Mouse (Mus musculus) small intestine, adult 2 months (tissue): Measurements from ENCODE around the gene Mrps25.

Experiments
- CTCF ChIP-seq: fragments of 200-500 bp; IDR thresholded peaks from 2 replicates; pipeline ENCODE4 v1.5.1; 2012; ENCODE audit warnings: low read depth, mild to moderate bottlenecking, control low read depth, inconsistent platforms, low read length, moderate library complexity, mixed read lengths; ENCODE audit not compliant: insufficient replicate concordance, insufficient read length; ENCODE audit errors: extremely low read depth
- POLR2A ChIP-seq: fragments of 200-500 bp; IDR thresholded peaks from 2 replicates; pipeline ENCODE4 v1.6.1; 2012; ENCODE audit warnings: low read depth, mild to moderate bottlenecking, control low read depth, inconsistent platforms, low read length, moderate library complexity

DNA sequence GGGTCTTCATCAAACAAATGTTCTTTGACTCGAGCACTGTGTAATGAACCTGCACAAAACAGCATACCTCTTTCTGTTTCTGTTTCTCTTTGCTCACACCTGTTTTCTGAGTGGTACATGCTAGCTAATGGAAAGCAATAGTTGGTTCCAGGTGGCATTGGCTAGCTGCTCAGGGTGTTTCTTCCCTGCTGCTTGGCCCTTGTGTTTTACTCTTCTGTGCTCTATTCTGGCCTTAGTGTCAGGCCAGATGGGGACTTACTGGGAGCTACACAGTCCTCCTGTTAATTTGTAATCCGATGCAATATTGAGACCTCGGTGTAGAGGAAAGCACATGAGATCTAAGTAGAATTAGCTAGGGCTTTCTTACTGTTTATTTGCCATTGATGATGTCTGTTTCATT is 25.0 kb downstream of the Mrps25 start:
- TF ChIP-seq CTCF (no peak), POLR2A (no peak)
